Mouse (Mus musculus) gastrocnemius, postnatal 14 days (tissue): ENCODE measurements around the gene Trabd2b. TPM values are rescaled to one million over a fixed set of nuclear protein-coding genes. Genes with fewer than 3 reads are reported as not detected.

Source experiments
- DNase-seq: peaks from one replicate; pipeline ENCODE4 v3.0.0; 2021; ENCODE audit warnings: mixed read lengths
- intact Hi-C: fragments of 180-260 bp; cut with DNase I; formaldehyde crosslinking; loops from one replicate; pipeline ENCODE4 v1.15.1; 2025; ENCODE audit warnings: low total_unique reads
- total RNA-seq, 2 experiments: library from RNA; stranded (reverse); gene quantifications; 2 replicates each; pipeline ENCODE4 v1.2.3; 2021

The Trabd2b gene
- total RNA-seq, 2 experiments from 2014 or later: 1.6 to 2.2 TPM

GRCm38 (mm10) chr4:114388306-114388705, 18.2 kb upstream of the Trabd2b start:
- no peak for DNase-seq
- intact Hi-C loops: no loop called here

DNA sequence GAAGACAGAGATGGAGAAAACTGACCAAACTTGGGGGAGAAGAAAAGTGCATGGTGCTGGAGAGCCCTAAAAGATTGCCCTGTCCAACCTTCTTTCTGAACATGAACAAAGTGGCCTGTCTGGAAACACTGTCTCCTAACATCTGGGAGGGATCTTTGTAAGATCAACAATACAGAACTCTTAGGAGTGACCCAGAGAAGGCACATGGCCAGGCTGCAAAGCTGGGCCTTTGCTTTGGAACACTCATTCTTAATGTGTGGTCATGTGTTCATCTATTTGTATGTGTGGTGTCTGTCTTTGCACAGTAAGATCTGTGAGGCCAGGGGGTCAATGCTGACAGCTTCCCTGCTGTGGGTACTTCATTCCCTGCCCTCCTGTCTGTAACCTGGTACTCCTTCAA, 16.9 kb upstream of the Trabd2b start:
- no peak for DNase-seq
- intact Hi-C loops: no loop called here

GRCm38 (mm10) chr4:114397625-114398024, 8.9 kb upstream of the Trabd2b start:
- intact Hi-C loops: no loop called here
- DNase-seq: no peak

- intact Hi-C loops: loop anchor here (10.0 kb wide), 1 partner anchor 245 kb away; no protein-coding TSS in a partner anchor
Observed at GRCm38 (mm10) chr4:114399821-114400220, 6.7 kb upstream of the Trabd2b start.

GRCm38 (mm10) chr4:114401993-114402731, 4.4 kb upstream of the Trabd2b start:
- DNase-seq: no peak
- intact Hi-C loops: loop anchor here (10.0 kb wide), 1 partner anchor 243 kb away; no protein-coding TSS in a partner anchor

More at GRCm38 (mm10) chr4:114399821-114400220, 6.7 kb upstream of the Trabd2b start:
- DNase-seq: no peak

DNA sequence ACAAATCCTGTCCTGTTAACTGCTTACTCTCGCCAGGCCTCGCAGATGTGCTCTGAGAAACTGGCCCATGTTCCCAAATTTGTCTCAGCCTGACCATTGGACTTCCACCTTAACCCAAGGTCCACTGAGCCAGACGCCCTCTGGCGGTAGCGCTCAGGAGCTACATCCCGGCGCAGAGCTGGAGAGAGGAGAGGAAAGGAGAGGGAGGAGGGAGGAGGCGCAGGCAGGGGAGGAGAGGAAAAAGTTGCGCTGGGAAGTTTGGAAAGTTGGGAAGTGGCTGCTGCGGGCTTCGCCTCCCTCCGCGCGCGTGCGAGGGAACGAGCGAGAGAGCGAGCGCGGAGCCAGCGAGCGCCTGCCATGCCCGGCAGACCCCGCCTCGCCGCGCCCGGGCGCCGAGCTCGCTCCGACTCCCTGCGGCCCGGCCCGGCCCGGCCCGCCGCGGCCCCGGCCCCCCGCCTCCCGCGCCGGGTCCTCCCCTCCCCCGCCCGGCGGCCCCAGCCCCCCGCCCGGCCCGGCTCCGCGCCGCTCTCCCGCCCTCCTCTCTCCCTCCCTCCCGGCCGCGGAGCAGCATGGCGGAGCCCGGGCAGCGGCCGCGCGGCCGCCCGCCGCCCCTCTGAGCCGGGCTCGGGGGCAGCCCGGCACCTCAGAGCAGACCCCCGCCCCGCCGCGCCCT, 706 bp upstream of the Trabd2b start:
- intact Hi-C loops: loop anchor here (5.0 to 10.0 kb wide), 2 partner anchors 59 to 239 kb away; no protein-coding TSS in a partner anchor
- peak; percentile 86 for DNase-seq

- intact Hi-C loops: loop anchor here (5.0 to 10.0 kb wide), 2 partner anchors 60 to 237 kb away; no protein-coding TSS in a partner anchor
- DNase-seq: no peak
Observed at GRCm38 (mm10) chr4:114407516-114407915, 992 bp downstream of the Trabd2b start.

GRCm38 (mm10) chr4:114408298-114408697, 1.8 kb downstream of the Trabd2b start:
- no peak for DNase-seq
- intact Hi-C loops: loop anchor here (5.0 to 10.0 kb wide), 2 partner anchors 61 to 237 kb away; no protein-coding TSS in a partner anchor

- no peak for DNase-seq
Observed at GRCm38 (mm10) chr4:114408890-114409480, 2.5 kb downstream of the Trabd2b start.

DNA sequence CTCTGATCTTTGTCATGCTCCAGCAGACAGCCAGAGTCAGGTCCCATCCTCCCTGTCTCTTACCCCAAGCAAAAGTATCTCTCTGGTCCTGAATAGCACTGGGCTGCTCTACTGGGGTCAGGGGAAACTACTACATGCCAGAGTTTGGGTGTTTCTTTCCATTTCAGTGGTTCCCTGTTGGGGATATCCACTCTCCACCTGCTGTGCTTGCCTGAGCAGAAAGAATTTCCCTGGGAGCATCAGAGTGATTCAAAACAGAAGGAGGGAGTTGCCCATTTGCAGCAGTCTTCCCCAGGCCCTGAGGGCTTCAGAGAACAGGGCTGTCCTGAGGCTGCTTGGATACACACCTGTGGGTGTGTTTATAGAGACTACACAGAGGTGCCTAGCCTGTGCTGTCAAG, 3.0 kb downstream of the Trabd2b start:
- intact Hi-C loops: loop anchor here (5.0 to 10.0 kb wide), 2 partner anchors 62 to 235 kb away; no protein-coding TSS in a partner anchor

More at GRCm38 (mm10) chr4:114408890-114409480, 2.5 kb downstream of the Trabd2b start:
- intact Hi-C loops: loop anchor here (5.0 to 10.0 kb wide), 2 partner anchors 62 to 236 kb away; no protein-coding TSS in a partner anchor

DNA sequence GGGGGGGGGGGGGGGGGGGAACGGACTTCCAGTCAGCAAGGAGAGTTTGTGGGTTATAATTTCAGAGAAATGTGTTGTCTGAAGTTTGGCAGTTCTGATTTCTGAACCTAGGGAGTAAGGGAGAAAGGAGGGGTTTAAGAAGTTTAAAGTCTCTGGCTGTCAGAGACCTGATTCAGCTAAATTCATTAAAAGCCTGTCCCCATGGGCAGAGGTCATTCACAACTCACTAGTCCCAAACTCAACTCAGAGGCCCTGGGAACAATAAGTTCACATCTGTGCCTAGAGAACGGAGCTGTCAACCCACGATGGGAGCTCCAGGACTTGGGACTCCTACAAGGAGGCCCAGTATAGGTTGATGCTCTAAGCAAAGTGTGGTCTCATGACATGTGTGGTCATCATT, 3.5 kb downstream of the Trabd2b start:
- intact Hi-C loops: no loop called here
- DNase-seq: no peak

More for the DNA sequence above, 3.0 kb downstream of the Trabd2b start:
- no peak for DNase-seq

GRCm38 (mm10) chr4:114410443-114410842, 3.9 kb downstream of the Trabd2b start:
- no peak for DNase-seq
- intact Hi-C loops: no loop called here

DNA sequence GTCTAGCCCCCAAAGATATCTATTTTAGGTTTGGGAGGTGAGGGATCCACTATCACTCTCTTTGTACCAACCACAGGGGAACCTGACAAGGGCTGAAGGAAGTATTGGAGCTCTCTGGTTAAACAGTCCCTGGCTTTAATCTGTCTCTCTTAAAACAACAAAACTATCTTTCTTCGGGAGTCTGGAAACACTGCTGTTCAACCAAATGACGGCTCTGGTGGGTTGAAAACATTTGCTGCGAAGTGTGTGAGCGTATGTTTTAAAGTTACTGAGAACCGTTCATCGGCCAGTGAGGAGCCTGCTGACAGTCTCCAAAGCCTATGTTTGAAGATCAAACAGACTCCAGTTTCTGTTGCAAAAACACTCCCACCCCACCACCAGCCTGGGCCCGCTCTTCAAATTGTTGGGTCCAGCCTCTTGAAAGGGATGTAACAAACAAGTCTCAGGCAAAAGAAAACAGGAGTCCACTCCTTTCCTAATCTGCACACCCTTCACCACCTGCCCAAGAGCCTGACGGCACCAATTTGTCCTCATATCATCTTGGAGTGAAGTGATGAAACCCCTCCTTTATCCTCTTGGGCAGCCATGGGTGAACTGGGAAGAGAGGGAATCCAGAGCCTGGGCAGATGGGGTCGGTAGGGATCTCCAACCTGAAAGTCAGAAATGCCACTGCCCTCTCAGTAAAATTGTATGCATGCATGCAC, 4.6 kb downstream of the Trabd2b start:
- DNase-seq: no peak
- intact Hi-C loops: no loop called here

GRCm38 (mm10) chr4:114411846-114412390, 5.4 kb downstream of the Trabd2b start:
- no peak for DNase-seq
- intact Hi-C loops: no loop called here

- DNase-seq: no peak
- intact Hi-C loops: no loop called here
Observed at GRCm38 (mm10) chr4:114415925-114416645, 9.6 kb downstream of the Trabd2b start.

DNA sequence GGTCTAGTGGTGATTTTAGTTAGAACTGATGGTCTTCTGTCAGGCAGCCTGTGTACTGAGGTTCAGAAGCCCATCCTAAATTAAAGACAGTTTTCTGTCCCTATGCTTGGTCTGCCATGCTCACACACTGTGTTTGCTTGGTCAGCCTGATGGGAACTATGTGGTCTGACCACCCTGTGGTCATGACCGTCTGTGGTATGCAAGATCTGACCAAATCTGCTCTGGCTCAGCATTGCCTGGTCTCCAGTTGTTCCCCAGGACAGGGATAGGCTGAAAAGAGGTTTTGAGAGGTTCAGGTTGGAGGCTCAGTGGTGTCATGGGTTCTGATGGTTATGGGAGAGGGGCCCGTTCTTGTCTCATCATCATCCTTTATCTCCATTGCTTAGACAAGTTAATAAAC, 13.6 kb downstream of the Trabd2b start:
- intact Hi-C loops: no loop called here
- DNase-seq: no peak

DNA sequence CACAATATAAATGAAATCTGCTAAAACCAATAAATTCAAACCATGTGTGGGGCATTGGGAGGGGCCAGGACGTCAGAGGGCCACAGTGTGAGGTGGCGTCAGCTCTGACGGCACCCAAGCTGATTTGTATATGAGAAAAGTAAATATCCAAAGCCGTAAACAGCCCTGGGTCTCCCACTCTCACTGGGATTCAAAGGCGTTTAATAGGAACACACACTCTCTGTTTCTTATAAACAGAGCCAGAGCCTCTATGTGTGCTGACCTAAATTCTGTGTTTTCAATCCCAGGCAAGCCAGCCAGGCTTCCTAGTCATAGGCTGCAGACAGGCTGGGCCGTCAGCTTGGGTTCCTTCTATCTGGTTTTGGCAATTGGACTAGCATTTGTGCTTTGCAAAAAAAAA, 16.6 kb downstream of the Trabd2b start:
- intact Hi-C loops: no loop called here
- DNase-seq: no peak

DNA sequence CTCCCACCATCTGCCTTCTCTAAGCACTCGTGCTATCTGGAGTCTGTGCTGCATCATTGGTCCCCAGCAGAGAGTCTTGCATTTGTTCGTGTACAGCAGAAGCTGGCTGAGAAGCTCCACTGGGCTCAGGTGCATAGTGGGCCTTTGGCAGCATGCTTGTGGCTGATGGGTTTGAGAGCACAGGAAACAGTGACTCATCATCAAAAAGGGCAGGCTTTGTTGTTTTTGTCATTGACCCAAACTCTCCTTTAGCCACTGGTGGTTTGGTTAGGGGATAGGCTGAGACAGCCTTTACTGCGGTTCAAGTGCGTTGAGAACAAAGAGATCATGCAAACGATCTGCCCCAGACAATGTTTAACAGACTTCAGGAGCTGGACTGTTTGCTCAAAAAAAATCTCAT, 19.3 kb downstream of the Trabd2b start:
- no peak for DNase-seq

More for the DNA sequence above, 19.3 kb downstream of the Trabd2b start:
- intact Hi-C loops: no loop called here
